Mouse (Mus musculus): Measurements from ENCODE around the gene Meox1. TPM values are rescaled to one million over a fixed set of nuclear protein-coding genes. Genes with fewer than 3 reads are reported as not detected.

Meox1 gene
- polyA plus RNA-seq (2012; ENCODE audit: low replicate concordance), result not detected in 2 replicates

GRCm38 (mm10) chr11:101894204-101894603, at the start of gene Meox1:
Gene Meox1, minus strand, starts transcription at chr11:101894374.

Other genes with a start within 250 kb of the Meox1 start
- gene Arl4d, start 228.8 kb downstream of the Meox1 start, polyA plus RNA-seq (2012; ENCODE audit: low replicate concordance), result 0.88 and 2.3 TPM in 2 replicates
- gene Dhx8, start 161.5 kb downstream of the Meox1 start, polyA plus RNA-seq (2012; ENCODE audit: low replicate concordance), result 6.7 and 7.3 TPM in 2 replicates
- gene Etv4, start 109.0 kb downstream of the Meox1 start, polyA plus RNA-seq (2012; ENCODE audit: low replicate concordance), result 11.2 and 14.7 TPM in 2 replicates
- not detected in 2 replicates for gene Sost, start 72.6 kb upstream of the Meox1 start, polyA plus RNA-seq (2012; ENCODE audit: low replicate concordance)
- gene Cfap97d1, start 89.9 kb upstream of the Meox1 start, polyA plus RNA-seq (2012; ENCODE audit: low replicate concordance), result not detected in 2 replicates
- 5.0 and 5.5 TPM in 2 replicates for gene Dusp3, start 92.6 kb upstream of the Meox1 start, polyA plus RNA-seq (2012; ENCODE audit: low replicate concordance)
- 0.29 and 0.50 TPM in 2 replicates for gene Mpp3, start 134.1 kb upstream of the Meox1 start, polyA plus RNA-seq (2012; ENCODE audit: low replicate concordance)
- 0.13 TPM in 1 of 2 replicates, not detected in the other for gene Cd300lg, start 147.1 kb upstream of the Meox1 start, polyA plus RNA-seq (2012; ENCODE audit: low replicate concordance)
- 25.4 and 25.8 TPM in 2 replicates for gene Mpp2, start 194.1 kb upstream of the Meox1 start, polyA plus RNA-seq (2012; ENCODE audit: low replicate concordance)
- gene Ppy, start 206.9 kb upstream of the Meox1 start, polyA plus RNA-seq (2012; ENCODE audit: low replicate concordance), result not detected in 2 replicates
- not detected in 2 replicates for gene Pyy, start 213.5 kb upstream of the Meox1 start, polyA plus RNA-seq (2012; ENCODE audit: low replicate concordance)